Mouse (Mus musculus) frontal cortex, postnatal 10 days (tissue): ENCODE measurements at regions not wholly inside any gene's neighbourhood (a gene's known extent, or its start where the extent isn't known, plus 50 kb on each side); places are given as distances from the start of the nearest gene placed in this dataset.
A peak's percentile ranks its signal among the peaks of the same experiment; 100 is the strongest.

Source experiments
- DNase-seq, 2 experiments: peaks; one replicate each; pipeline ENCODE4 v3.0.0; 2022; ENCODE audit warnings: low spot score in 2 of 2, mixed read lengths in 1 of 2

GRCm38 (mm10) chr12:25335930-25336329, 239.0 kb upstream of the Id2 start:
- DNase-seq: no peak

- DNase-seq: no peak
Measured at GRCm38 (mm10) chr12:25335069-25335468, 238.1 kb upstream of the Id2 start.

- DNase-seq: no peak
Measured at GRCm38 (mm10) chr12:25332384-25333035, 235.6 kb upstream of the Id2 start.

GRCm38 (mm10) chr12:25330004-25330708, 233.2 kb upstream of the Id2 start:
- peak; percentile 9 to 17 for DNase-seq

- no peak for DNase-seq
Measured at GRCm38 (mm10) chr12:25325901-25326300, 229.0 kb upstream of the Id2 start.

- no peak for DNase-seq
Measured at GRCm38 (mm10) chr12:25323171-25323570, 226.2 kb upstream of the Id2 start.

- DNase-seq: no peak
Measured at GRCm38 (mm10) chr12:25320262-25320767, 223.4 kb upstream of the Id2 start.

- DNase-seq: no peak
Measured at GRCm38 (mm10) chr12:25319846-25320245, 222.9 kb upstream of the Id2 start.

- DNase-seq: no peak
Measured at GRCm38 (mm10) chr12:25318072-25318671, 221.2 kb upstream of the Id2 start.

GRCm38 (mm10) chr12:25315969-25316368, 219.0 kb upstream of the Id2 start:
- DNase-seq: no peak

- no peak for DNase-seq
Measured at GRCm38 (mm10) chr12:25313212-25313611, 216.3 kb upstream of the Id2 start.

- DNase-seq: no peak
Measured at GRCm38 (mm10) chr12:25312390-25312789, 215.4 kb upstream of the Id2 start.

- no peak for DNase-seq
Measured at GRCm38 (mm10) chr12:25311728-25312127, 214.8 kb upstream of the Id2 start.

GRCm38 (mm10) chr12:25310293-25310946, 213.5 kb upstream of the Id2 start:
- DNase-seq: no peak

GRCm38 (mm10) chr12:25309234-25309633, 212.3 kb upstream of the Id2 start:
- no peak for DNase-seq

GRCm38 (mm10) chr12:25305764-25306653, 209.1 kb upstream of the Id2 start:
- no peak for DNase-seq

- no peak for DNase-seq
Measured at GRCm38 (mm10) chr12:25304820-25305511, 208.0 kb upstream of the Id2 start.

GRCm38 (mm10) chr12:25303500-25304050, 206.6 kb upstream of the Id2 start:
- no peak for DNase-seq

GRCm38 (mm10) chr12:25300804-25301390, 204.0 kb upstream of the Id2 start:
- DNase-seq: no peak
